Mouse (Mus musculus) liver, embryonic 18 days (tissue): ENCODE data around the gene Irgm1. TPM values are rescaled to one million over a fixed set of nuclear protein-coding genes. Genes with fewer than 3 reads are reported as not detected.

ENCODE experiments used
- polyA plus RNA-seq: library from polyadenylated mRNA; depleted of rRNA; stranded (reverse); fragments of >200 nt; gene quantifications from 2 replicates; pipeline ENCODE4 v1.2.3, GENCODE M21; 2012; rRNA removed

The Irgm1 gene
- 35.4 and 48.5 TPM in 2 replicates for polyA plus RNA-seq

GRCm38 (mm10) chr11:48871201-48871772 is at the start of gene Irgm1:
Gene Irgm1, minus strand, starts transcription at chr11:48871683.

GRCm38 (mm10) chr11:48902021-48902420 is 30.5 kb upstream of the Irgm1 start, which contains the start of gene Gm5431:
Gene Gm5431, minus strand, starts transcription at chr11:48902214.

GRCm38 (mm10) chr11:48825979-48826751 is 45.3 kb downstream of the Irgm1 start, which contains the start of the genes Trim7 and Gm12184:
Gene Trim7, plus strand, starts transcription at chr11:48826140.
Gene Gm12184, minus strand, starts transcription at chr11:48826655.

DNA sequence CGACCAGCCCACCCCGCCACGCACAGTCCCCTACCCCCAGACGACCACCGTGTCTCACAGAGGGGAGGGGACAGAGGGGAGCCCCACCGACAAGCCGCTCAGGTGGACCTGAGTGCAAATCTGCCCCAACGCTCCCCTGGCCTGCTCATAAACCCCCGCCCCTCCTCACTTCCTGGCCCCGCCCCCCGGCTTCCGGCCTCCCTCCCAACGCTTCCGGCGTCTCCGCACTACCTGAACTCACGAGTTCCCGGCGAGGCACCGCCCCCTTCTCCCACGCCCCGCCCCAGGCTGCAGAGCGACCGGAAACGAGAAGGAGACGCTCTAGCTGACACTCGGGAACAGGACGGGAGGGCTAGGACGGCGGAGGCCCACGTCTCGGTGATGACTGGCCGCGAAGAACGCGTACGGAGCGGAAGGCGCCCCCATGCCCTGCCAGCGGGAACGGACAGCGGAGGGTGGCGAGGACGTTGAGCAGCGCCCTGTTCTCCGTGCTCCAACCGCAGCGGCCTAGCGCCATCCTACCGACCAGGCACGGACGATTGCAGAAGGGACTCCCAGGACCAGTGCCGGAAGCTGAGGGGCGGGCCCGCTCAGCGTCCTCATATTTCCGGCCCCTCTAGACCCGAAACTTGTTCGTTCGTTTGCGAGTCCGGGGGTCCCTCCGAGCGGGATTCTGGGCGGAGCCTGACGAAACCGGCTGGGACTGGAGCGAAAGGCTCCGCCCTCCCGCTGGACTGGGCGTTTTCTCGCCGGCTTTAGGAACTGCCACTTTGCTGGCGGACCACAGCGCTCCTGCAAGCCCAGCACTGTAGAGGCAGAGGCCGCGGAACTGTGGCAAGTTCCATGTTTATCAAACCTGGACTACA is 54.5 kb downstream of the Irgm1 start, which contains the start of gene Trim41:
TSS of gene Trim41 (minus strand) at position 554 of the 866 bp plus-strand sequence.

Other genes starting within 250 kb of the Irgm1 start
- 1,065 and 1,125 TPM in 2 replicates for gene Rack1, start 71.4 kb downstream of the Irgm1 start, polyA plus RNA-seq
- gene Trim41, start 54.3 kb downstream of the Irgm1 start, polyA plus RNA-seq, result 9.0 and 11.4 TPM in 2 replicates
- 0.88 and 0.94 TPM in 2 replicates for gene Trim7, start 45.5 kb downstream of the Irgm1 start, polyA plus RNA-seq
- 7.7 and 8.0 TPM in 2 replicates for gene Gm12184, start 45.0 kb downstream of the Irgm1 start, polyA plus RNA-seq
- 0.96 and 0.99 TPM in 2 replicates for gene Gm5431, start 30.5 kb upstream of the Irgm1 start, polyA plus RNA-seq
- 2.2 and 2.8 TPM in 2 replicates for gene Psme2b, start 74.5 kb upstream of the Irgm1 start, polyA plus RNA-seq
- gene Olfr56, start 107.2 kb upstream of the Irgm1 start, polyA plus RNA-seq, result 0.42 TPM in 2 replicates
- gene 9930111J21Rik1, start 107.7 kb upstream of the Irgm1 start, polyA plus RNA-seq, result 0.67 and 0.99 TPM in 2 replicates
- gene Gm12185, start 120.5 kb upstream of the Irgm1 start, polyA plus RNA-seq, result 0.16 and 0.17 TPM in 2 replicates
- 9.5 and 11.9 TPM in 2 replicates for gene Tgtp1, start 122.5 kb upstream of the Irgm1 start, polyA plus RNA-seq
- gene 9930111J21Rik2, start 179.6 kb upstream of the Irgm1 start, polyA plus RNA-seq, result 1.9 TPM in 2 replicates
- gene Tgtp2, start 192.5 kb upstream of the Irgm1 start, polyA plus RNA-seq, result 1.8 and 5.0 TPM in 2 replicates
- 17.6 and 25.6 TPM in 2 replicates for gene Ifi47, start 204.9 kb upstream of the Irgm1 start, polyA plus RNA-seq
- gene Olfr1396, start 243.2 kb upstream of the Irgm1 start, polyA plus RNA-seq, result 0.02 TPM in 1 of 2 replicates, not detected in the other